8 mouse cellular contexts compared by ENCODE assay signal in the genomic region with DNA sequence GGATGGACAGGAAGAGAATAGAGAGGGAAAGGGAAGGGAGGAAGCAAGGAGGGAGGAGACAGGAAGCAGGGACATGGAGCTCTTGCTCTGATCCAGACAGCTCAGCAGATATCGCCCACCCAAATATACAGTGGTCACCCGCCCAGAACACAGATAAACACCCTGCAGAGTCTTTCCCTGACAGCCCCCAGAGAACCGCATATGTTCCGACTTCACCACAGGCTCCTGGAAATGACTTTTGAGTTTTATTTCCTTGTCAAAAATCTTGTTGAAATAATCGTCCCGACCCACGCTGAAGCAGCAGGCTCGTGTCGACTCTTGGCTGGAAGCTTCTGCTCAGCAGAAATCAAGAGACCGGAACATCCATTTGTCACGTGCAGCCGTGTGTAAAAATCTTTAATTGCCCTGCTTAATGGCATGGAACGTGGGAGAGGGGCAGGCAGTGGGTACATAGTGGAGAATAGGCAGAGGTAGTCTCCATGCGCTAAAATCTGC.
DNase-seq lines count a peak whose midpoint lies in the region; ATAC-seq and TF ChIP-seq lines count a peak whose summit lies in the region.

No protein-coding gene starts in this region.

- no peak for TF ChIP-seq EP300 in stomach, postnatal 0 days (optimal IDR thresholded peaks at IDR 0.05)

- H3K4me2 ChIP-seq in stomach, postnatal 0 days (replicated peaks; ENCODE audit: low read depth) = no peak overlapping the region; the same call in 1 of the 2 replicates

- H3K4me3 ChIP-seq in stomach, postnatal 0 days (ENCODE audit: low read depth, low read length) = no peak overlapping the region

- no peak for TF ChIP-seq CTCF in stomach, postnatal 0 days (IDR thresholded peaks at IDR 0.05; ENCODE audit: low read depth)

- no peak for DNase-seq in frontal cortex, postnatal 14 days (ENCODE audit: low spot score in 2 of 2)
- DNase-seq in right cerebral cortex, adult 18-20 months = peak; percentile 21
- no peak for DNase-seq in right cerebral cortex, postnatal 14 days
- peak; percentile 62 to 70 for DNase-seq in kidney, postnatal 4 days
- no peak for DNase-seq in stomach, postnatal 0 days (ENCODE audit: low spot score)
- DNase-seq in thymus, postnatal 25 days = no peak

- H3K9ac ChIP-seq in stomach, postnatal 0 days (ENCODE audit: low read length) = no peak overlapping the region

- H3K9me3 ChIP-seq in stomach, postnatal 0 days (ENCODE audit: control insufficient read depth, low read length) = no peaks in the 10 kb centered on the region

- WGBS in stomach, postnatal 0 days = 43% methylated on average over 14 of the region's 14 CpGs

- H3K36me3 ChIP-seq in stomach, postnatal 0 days (ENCODE audit: control insufficient read depth, insufficient read depth, low read length) = no peaks in the 10 kb centered on the region

- peak; percentile 60; the same call in 1 of the 2 replicates for ATAC-seq in frontal cortex, adult (ENCODE audit: low TSS enrichment)
- no peak; the same call in 1 of the 2 replicates for ATAC-seq in stomach, postnatal 0 days (ENCODE audit: low FRiP score, low TSS enrichment)
- no peak for ATAC-seq in activated CD4-positive, CD25-positive, alpha-beta regulatory T cell, adult 4 months

- no peaks in the 10 kb centered on the region; the same call in 1 of the 2 replicates for H3K4me1 ChIP-seq in stomach, postnatal 0 days (replicated peaks; ENCODE audit: control insufficient read depth, insufficient read depth)

- H3K27me3 ChIP-seq in stomach, postnatal 0 days (ENCODE audit: control insufficient read depth, insufficient read depth, low read length) = no peaks in the 10 kb centered on the region

- peak overlapping the region; percentile 70 for H3K27ac ChIP-seq in stomach, postnatal 0 days (replicated peaks)

Comparison
In these comparisons a context has a peak if more than half of its experiments do, and no peak if none do; other contexts are left out.
1. DNase-seq: peak in right cerebral cortex, adult 18-20 months (single experiment) and kidney, postnatal 4 days (2 of 2); none in frontal cortex, postnatal 14 days (0 of 2), right cerebral cortex, postnatal 14 days (single experiment), stomach, postnatal 0 days (single experiment) and thymus, postnatal 25 days (single experiment).